Mouse (Mus musculus): ENCODE data around the gene Slit3. TPM values are rescaled to one million over a fixed set of nuclear protein-coding genes. Genes with fewer than 3 reads are reported as not detected.

Slit3 gene
- total and polyA plus RNA-seq, 3 experiments: not detected

DNA sequence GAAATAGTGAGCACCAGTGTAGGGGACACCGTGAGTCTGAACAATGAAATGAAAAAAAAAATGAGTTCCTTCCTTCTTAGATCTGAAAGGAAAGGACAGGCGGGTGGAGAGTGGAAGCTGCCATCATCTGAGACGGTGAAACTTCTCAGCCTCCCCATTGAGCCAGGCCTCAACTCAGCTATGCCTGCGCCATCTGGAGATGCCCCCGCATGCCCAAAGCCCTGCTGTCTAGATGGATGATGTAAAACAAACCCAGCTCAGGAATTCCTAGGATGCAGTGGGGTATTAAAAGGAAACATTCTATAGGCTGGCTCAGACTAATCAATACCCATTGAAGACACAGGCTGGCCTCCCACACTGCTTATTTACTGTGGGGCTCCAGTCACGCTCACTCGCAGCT is 477.7 kb downstream of the Slit3 start:
- H3K4me3 ChIP-seq (ENCODE audit: control insufficient read depth in 1 of 2, insufficient read depth in 1 of 2, low read depth in 2 of 2, low read length in 2 of 2): no peak overlapping the region
- no peak overlapping the region for H3K27ac ChIP-seq (ENCODE audit: control insufficient read depth, low read depth, low read length)
- no peaks in the 10 kb centered on the region for H3K27me3 ChIP-seq (ENCODE audit: control insufficient read depth in 1 of 2, insufficient read depth in 2 of 2, low read length in 2 of 2)
- no peak for DNase-seq (ENCODE audit: low read depth, low spot score)
- H3K36me3 ChIP-seq (ENCODE audit: control insufficient read depth in 1 of 2, insufficient read depth in 2 of 2, low read length in 2 of 2): no peaks in the 10 kb centered on the region
- TF ChIP-seq SIN3A (IDR thresholded peaks at IDR 0.05; ENCODE audit: low read length) (no peak), TBP (IDR thresholded peaks at IDR 0.05; ENCODE audit: low read depth, low read length) (no peak), POLR2AphosphoS5 (IDR thresholded peaks at IDR 0.05; ENCODE audit: borderline replicate concordance, low read depth, low read length) (no peak), E2F4 (IDR thresholded peaks at IDR 0.05; ENCODE audit: borderline replicate concordance, low read depth, low read length) (no peak), POLR2AphosphoS2 (IDR thresholded peaks at IDR 0.05; ENCODE audit: low read length) (no peak), GABPA (IDR thresholded peaks at IDR 0.05; ENCODE audit: low read depth, low read length) (no peak), POLR2A (IDR thresholded peaks at IDR 0.05; ENCODE audit: control insufficient read depth in 1 of 2, insufficient read depth in 1 of 2, low read depth in 1 of 2, low read length in 2 of 2, poor library complexity in 1 of 2) (no peak), RAD21 (IDR thresholded peaks at IDR 0.05; ENCODE audit: low read depth, low read length) (no peak), SMC3 (IDR thresholded peaks at IDR 0.05; ENCODE audit: low read depth, low read length) (no peak), RCOR1 (IDR thresholded peaks at IDR 0.05; ENCODE audit: low read depth, low read length) (no peak), ZC3H11A (IDR thresholded peaks at IDR 0.05; ENCODE audit: low read depth, low read length) (no peak), MEF2A (IDR thresholded peaks at IDR 0.05; ENCODE audit: extremely low read depth, insufficient replicate concordance, low read depth, low read length, poor library complexity, severe bottlenecking) (no peak), UBTF (IDR thresholded peaks at IDR 0.05; ENCODE audit: borderline replicate concordance, insufficient read depth, low read depth, low read length) (no peak)
- no peak overlapping the region for H3K9ac ChIP-seq (ENCODE audit: control insufficient read depth, low read depth, low read length, poor library complexity, severe bottlenecking)
- H3K4me1 ChIP-seq (ENCODE audit: control insufficient read depth in 1 of 2, insufficient read depth in 2 of 2, low read length in 2 of 2): no peaks in the 10 kb centered on the region
- H3K9me3 ChIP-seq (replicated peaks; ENCODE audit: insufficient read depth, low read length): no peaks in the 10 kb centered on the region
- no peaks in the 10 kb centered on the region for H3K79me2 ChIP-seq (ENCODE audit: control insufficient read depth, insufficient read depth, low read length, poor library complexity)

DNA sequence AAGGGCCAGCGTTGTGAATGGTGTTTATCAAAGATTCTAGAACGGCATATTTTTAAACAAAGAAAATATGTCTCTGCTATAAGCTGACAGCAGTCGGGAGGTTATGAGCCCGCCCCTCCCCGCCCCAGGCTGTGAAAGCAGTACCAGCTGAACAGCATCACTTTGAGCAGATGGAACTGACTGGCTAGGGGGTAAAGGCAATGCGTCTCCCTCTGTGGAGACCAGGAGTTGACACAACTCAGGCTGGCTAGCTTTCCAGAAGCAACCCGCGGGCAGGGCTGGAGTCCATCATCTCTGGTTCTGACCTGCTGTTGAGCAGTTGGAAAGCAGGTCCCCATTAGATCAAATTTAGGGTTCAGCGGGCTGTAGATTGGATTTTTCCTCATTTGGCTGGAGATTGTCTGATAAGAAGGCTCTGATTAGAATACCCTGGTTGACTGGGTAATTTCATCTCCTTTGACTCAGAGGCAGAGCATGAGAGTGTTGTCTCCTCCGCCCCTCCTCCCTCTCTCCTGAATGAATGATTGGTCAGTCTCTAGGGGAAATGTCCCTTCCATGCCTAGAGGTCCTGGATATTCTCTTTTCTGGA is 480.7 kb downstream of the Slit3 start:
- TF ChIP-seq SIN3A (IDR thresholded peaks at IDR 0.05; ENCODE audit: low read length): no peak
- TF ChIP-seq USF1 (IDR thresholded peaks at IDR 0.05; ENCODE audit: low read depth, low read length): no peak
- no peak for TF ChIP-seq POLR2AphosphoS2 (IDR thresholded peaks at IDR 0.05; ENCODE audit: low read length)
- TF ChIP-seq SMC3 (IDR thresholded peaks at IDR 0.05; ENCODE audit: low read depth, low read length): no peak
- no peak for TF ChIP-seq TAL1 (IDR thresholded peaks at IDR 0.05; ENCODE audit: low read length)
- TF ChIP-seq GATA1 (IDR thresholded peaks at IDR 0.05; ENCODE audit: low read depth, low read length): no peak
- TF ChIP-seq MAFK (IDR thresholded peaks at IDR 0.05; ENCODE audit: borderline replicate concordance, low read depth, low read length): no peak
- TF ChIP-seq JUND (IDR thresholded peaks at IDR 0.05; ENCODE audit: low read depth, low read length): no peak
- no peak for TF ChIP-seq GABPA (IDR thresholded peaks at IDR 0.05; ENCODE audit: low read depth, low read length)
- no peak for TF ChIP-seq MAZ (IDR thresholded peaks at IDR 0.05; ENCODE audit: low read depth, low read length)
- no peak for TF ChIP-seq MYB (IDR thresholded peaks at IDR 0.05; ENCODE audit: low read depth, low read length)
- TF ChIP-seq MAX (IDR thresholded peaks at IDR 0.05; ENCODE audit: low read length): no peak
- no peak for TF ChIP-seq ZKSCAN1 (IDR thresholded peaks at IDR 0.05; ENCODE audit: low read depth, low read length)
- TF ChIP-seq UBTF (IDR thresholded peaks at IDR 0.05; ENCODE audit: borderline replicate concordance, insufficient read depth, low read depth, low read length): no peak
- no peak for TF ChIP-seq ETS1 (IDR thresholded peaks at IDR 0.05; ENCODE audit: low read depth, low read length)
- TF ChIP-seq CTCF (IDR thresholded peaks at IDR 0.05 in 2 of 3, conservative IDR thresholded peaks at IDR 0.05 in 1 of 3; ENCODE audit: control insufficient read depth in 1 of 3, insufficient read depth in 1 of 3, low read depth in 2 of 3, low read length in 3 of 3, poor library complexity in 1 of 3, severe bottlenecking in 1 of 3): no peak
- no peak overlapping the region for H3K9ac ChIP-seq (ENCODE audit: control insufficient read depth, low read depth, low read length, poor library complexity, severe bottlenecking)
- H3K4me1 ChIP-seq (ENCODE audit: control insufficient read depth in 1 of 2, insufficient read depth in 2 of 2, low read length in 2 of 2): no peaks in the 10 kb centered on the region
- H3K79me2 ChIP-seq (ENCODE audit: control insufficient read depth, insufficient read depth, low read length, poor library complexity): no peaks in the 10 kb centered on the region
- no peak overlapping the region for H3K27ac ChIP-seq (ENCODE audit: control insufficient read depth, low read depth, low read length)
- DNase-seq (ENCODE audit: low read depth, low spot score): no peak
- no peaks in the 10 kb centered on the region for H3K27me3 ChIP-seq (ENCODE audit: control insufficient read depth in 1 of 2, insufficient read depth in 2 of 2, low read length in 2 of 2)
- H3K4me3 ChIP-seq (ENCODE audit: control insufficient read depth in 1 of 2, insufficient read depth in 1 of 2, low read depth in 2 of 2, low read length in 2 of 2): no peak overlapping the region
- H3K36me3 ChIP-seq (ENCODE audit: control insufficient read depth in 1 of 2, insufficient read depth in 2 of 2, low read length in 2 of 2): no peaks in the 10 kb centered on the region
- no peaks in the 10 kb centered on the region for H3K9me3 ChIP-seq (replicated peaks; ENCODE audit: insufficient read depth, low read length)

Data from MEL (cell line).